Mouse (Mus musculus) midbrain, embryonic 11.5 days (tissue): ENCODE measurements around the gene St6gal1. TPM values are rescaled to one million over a fixed set of nuclear protein-coding genes. Genes with fewer than 3 reads are reported as not detected.

Experiments
- ATAC-seq: fragments of 200-750 bp; cut with Nextera tagmentation; 2 replicates; pipeline ENCODE4 v1.8.0; 2017; ENCODE audit warnings: moderate TSS enrichment, moderate library complexity; ENCODE audit not compliant: low FRiP score
- DNase-seq: peaks from one replicate; pipeline ENCODE4 v3.0.0; 2015; ENCODE audit warnings: low spot score; ENCODE audit errors: missing footprints
- H3K27ac ChIP-seq: fragments of 300-500 bp; sonication (generic); 2 replicates; pipeline ENCODE4 v1.5.1; 2014; ENCODE audit warnings: low read depth, low read length
- H3K27me3 ChIP-seq: fragments of 300-500 bp; sonication (generic); 2 replicates; pipeline ENCODE4 v1.6.1; 2014; ENCODE audit warnings: mild to moderate bottlenecking, low read length, moderate library complexity, mixed read lengths; ENCODE audit not compliant: control insufficient read depth, insufficient read depth
- H3K36me3 ChIP-seq: fragments of 300-500 bp; sonication (generic); 2 replicates; pipeline ENCODE4 v1.6.1; 2014; ENCODE audit warnings: mild to moderate bottlenecking, low read length, moderate library complexity, mixed read lengths; ENCODE audit not compliant: control insufficient read depth, insufficient read depth
- H3K4me1 ChIP-seq: fragments of 300-500 bp; sonication (generic); 2 replicates; pipeline ENCODE4 v1.6.1; 2014; ENCODE audit warnings: low read length; ENCODE audit not compliant: control insufficient read depth, insufficient read depth
- H3K4me2 ChIP-seq: fragments of 300-500 bp; sonication (generic); 2 replicates; pipeline ENCODE4 v1.6.1; 2014; ENCODE audit warnings: mild to moderate bottlenecking, moderate library complexity
- H3K4me3 ChIP-seq: fragments of 300-500 bp; sonication (generic); 2 replicates; pipeline ENCODE4 v1.5.1; 2014; ENCODE audit warnings: low read depth, low read length
- H3K9ac ChIP-seq: fragments of 300-500 bp; sonication (generic); 2 replicates; pipeline ENCODE4 v1.6.1; 2014; ENCODE audit warnings: low read length
- H3K9me3 ChIP-seq: fragments of 300-500 bp; sonication (generic); 2 replicates; pipeline ENCODE4 v1.6.1; 2016; ENCODE audit warnings: low read length; ENCODE audit not compliant: control insufficient read depth
- WGBS: fragments of 180-500 bp; shearing (Covaris S2); extraction: QIAGEN DNeasy Blood & Tissue Kit; methylation state at CpG from one replicate; pipeline ENCODE4 v1.1.7; 2014; 5-methylcytosine and 5-hydroxymethylcytosine counted together
- polyA plus RNA-seq: library from polyadenylated mRNA; unstranded; fragments of >200 nt; fragmentation: Nextera tagmentation; extraction: Ambion mirVana; gene quantifications from 2 replicates; pipeline ENCODE4 v1.2.1, GENCODE M21; 2014

The St6gal1 gene
- polyA plus RNA-seq, 1 experiment from 2014 or later: 31.8 TPM

GRCm38 (mm10) chr16:23239583-23239982 is 15.0 kb downstream of the St6gal1 start:
- no peak overlapping the region for H3K9ac ChIP-seq
- WGBS: 83% methylated on average over 6 of the region's 6 CpGs

GRCm38 (mm10) chr16:23240049-23240949 is 15.8 kb downstream of the St6gal1 start:
- WGBS: 68% methylated on average over 13 of the region's 13 CpGs
- no peak overlapping the region for H3K4me2 ChIP-seq
- H3K36me3 ChIP-seq: no peaks in the 10 kb centered on the region
- H3K9me3 ChIP-seq: no peaks in the 10 kb centered on the region
- H3K4me3 ChIP-seq: no peak overlapping the region
- ATAC-seq (0 out of 2 replicates have a peak, but pooled peaks have one; percentile 27), DNase-seq (no peak)
- H3K27me3 ChIP-seq: no peaks in the 10 kb centered on the region
- no peak overlapping the region for H3K9ac ChIP-seq
- no peaks in the 10 kb centered on the region for H3K4me1 ChIP-seq
- no peak overlapping the region for H3K27ac ChIP-seq

More at GRCm38 (mm10) chr16:23239583-23239982, 15.0 kb downstream of the St6gal1 start:
- Histone ChIP-seq H3K4me3 (no peak overlapping the region), H3K4me2 (no peak overlapping the region), H3K27ac (no peak overlapping the region), H3K4me1 (no peaks in the 10 kb centered on the region), H3K9me3 (no peaks in the 10 kb centered on the region), H3K27me3 (no peaks in the 10 kb centered on the region), H3K36me3 (no peaks in the 10 kb centered on the region)
- DNase-seq (no peak), ATAC-seq (no peak)

GRCm38 (mm10) chr16:23240950-23241259 is 16.4 kb downstream of the St6gal1 start:
- no peaks in the 10 kb centered on the region for H3K9me3 ChIP-seq
- no peaks in the 10 kb centered on the region for H3K27me3 ChIP-seq
- H3K9ac ChIP-seq: no peak overlapping the region
- no peaks in the 10 kb centered on the region for H3K4me1 ChIP-seq
- ATAC-seq (no peak), DNase-seq (no peak)
- 82% methylated on average over 5 of the region's 5 CpGs for WGBS
- no peaks in the 10 kb centered on the region for H3K36me3 ChIP-seq
- H3K4me2 ChIP-seq: no peak overlapping the region
- H3K4me3 ChIP-seq: no peak overlapping the region
- H3K27ac ChIP-seq: no peak overlapping the region

- no peaks in the 10 kb centered on the region for H3K4me1 ChIP-seq
- H3K36me3 ChIP-seq: no peaks in the 10 kb centered on the region
- no peak overlapping the region for H3K4me3 ChIP-seq
- H3K9me3 ChIP-seq: no peaks in the 10 kb centered on the region
- no peaks in the 10 kb centered on the region for H3K27me3 ChIP-seq
- 77% methylated on average over 5 of the region's 5 CpGs for WGBS
- H3K27ac ChIP-seq: no peak overlapping the region
- H3K4me2 ChIP-seq: no peak overlapping the region
- DNase-seq (no peak), ATAC-seq (no peak)
- no peak overlapping the region for H3K9ac ChIP-seq
Observed at GRCm38 (mm10) chr16:23243726-23244425, 19.3 kb downstream of the St6gal1 start.

- no peak overlapping the region for H3K9ac ChIP-seq
- peaks cover 4% of the 10 kb centered on the region; the same call in 1 of the 2 replicates for H3K4me1 ChIP-seq
- no peak overlapping the region for H3K27ac ChIP-seq
- no peaks in the 10 kb centered on the region for H3K36me3 ChIP-seq
- H3K27me3 ChIP-seq: no peaks in the 10 kb centered on the region
- no peak for ATAC-seq
- no peaks in the 10 kb centered on the region for H3K9me3 ChIP-seq
- H3K4me3 ChIP-seq: no peak overlapping the region
- no peak for DNase-seq
- 94% methylated on average over 7 of the region's 7 CpGs for WGBS
- no peak overlapping the region for H3K4me2 ChIP-seq
Observed at GRCm38 (mm10) chr16:23244486-23244885, 19.9 kb downstream of the St6gal1 start.

DNA sequence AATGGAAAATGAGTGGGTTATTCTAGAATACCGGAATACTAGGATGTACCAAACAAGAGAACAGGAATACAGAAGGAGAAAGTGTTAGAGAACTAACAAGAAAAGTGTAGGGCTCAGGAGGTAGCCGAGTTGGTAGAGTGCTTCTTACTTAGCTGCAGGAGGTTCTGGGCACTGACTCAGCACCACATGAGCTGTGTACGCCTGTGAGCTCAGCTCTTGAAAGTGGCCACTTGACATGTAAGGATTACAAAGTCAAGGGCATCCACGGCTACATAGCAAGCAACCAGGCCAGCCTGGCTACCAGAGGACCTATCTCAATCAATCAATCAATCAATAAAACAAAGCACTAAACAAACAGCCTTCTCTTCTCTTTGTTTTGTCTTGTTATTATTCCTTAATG is 24.7 kb downstream of the St6gal1 start:
- no peak overlapping the region for H3K9ac ChIP-seq
- WGBS: 67% methylated on average over 4 of the region's 4 CpGs
- no peak overlapping the region for H3K4me3 ChIP-seq
- no peak overlapping the region for H3K27ac ChIP-seq
- no peak overlapping the region for H3K4me2 ChIP-seq
- ATAC-seq: no peak
- H3K36me3 ChIP-seq: no peaks in the 10 kb centered on the region
- DNase-seq: no peak
- peaks cover 22% of the 10 kb centered on the region for H3K4me1 ChIP-seq
- no peaks in the 10 kb centered on the region for H3K9me3 ChIP-seq
- H3K27me3 ChIP-seq: no peaks in the 10 kb centered on the region

GRCm38 (mm10) chr16:23249762-23250161 is 25.2 kb downstream of the St6gal1 start:
- peaks cover 22% of the 10 kb centered on the region for H3K4me1 ChIP-seq

DNA sequence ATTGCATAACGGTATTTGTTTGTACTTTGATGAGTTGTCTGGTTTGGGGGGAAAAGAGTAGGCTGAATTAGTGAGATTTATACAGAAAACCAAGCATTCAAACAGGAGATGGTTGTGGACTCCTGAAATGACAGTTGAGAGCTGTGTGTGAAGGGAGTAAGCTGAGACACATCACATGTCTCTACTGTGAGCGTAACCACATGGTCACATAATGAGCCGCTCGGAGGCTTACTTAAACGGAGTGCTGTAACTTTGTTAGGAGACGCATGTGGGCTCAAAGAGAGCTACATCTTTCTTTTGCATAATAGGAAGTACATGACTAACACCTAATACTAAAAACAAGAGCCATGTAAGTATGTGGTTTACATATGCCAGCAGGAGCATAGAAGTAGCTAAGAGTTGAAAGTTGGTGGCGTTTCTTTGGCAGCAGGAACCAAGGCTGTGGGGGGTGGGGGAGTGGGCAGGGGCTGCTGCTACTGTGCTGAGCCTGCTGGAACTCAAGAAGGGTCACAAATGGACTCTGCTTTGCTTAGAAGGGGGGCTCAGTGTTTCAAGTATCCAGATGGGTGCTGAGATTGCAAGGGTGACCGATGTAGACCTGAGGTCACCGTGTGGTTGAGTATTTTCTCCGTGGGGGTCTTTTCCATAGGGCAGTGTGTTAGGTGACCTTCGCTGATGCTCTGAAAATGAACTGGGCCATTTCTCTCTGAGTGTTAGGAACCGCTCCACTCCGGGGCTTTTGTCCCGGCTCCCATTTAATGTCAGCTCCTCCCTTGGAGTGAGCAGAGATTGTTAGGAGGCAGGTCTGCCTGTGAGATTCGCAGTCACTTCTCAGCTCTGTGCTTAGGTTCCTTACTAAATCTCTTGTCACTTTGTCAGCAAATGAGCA is 26.3 kb downstream of the St6gal1 start:
- WGBS: 47% methylated on average over 15 of the region's 15 CpGs
- no peak overlapping the region for H3K4me2 ChIP-seq
- no peaks in the 10 kb centered on the region for H3K36me3 ChIP-seq
- DNase-seq (no peak), ATAC-seq (peak; percentile 47)
- H3K27ac ChIP-seq: peak overlapping the region; percentile 52
- no peaks in the 10 kb centered on the region for H3K27me3 ChIP-seq
- H3K9me3 ChIP-seq: no peaks in the 10 kb centered on the region
- peak overlapping the region; percentile 34; the same call in 1 of the 2 replicates for H3K9ac ChIP-seq
- H3K4me3 ChIP-seq: no peak overlapping the region
- H3K4me1 ChIP-seq: peaks cover 22% of the 10 kb centered on the region

More at GRCm38 (mm10) chr16:23249762-23250161, 25.2 kb downstream of the St6gal1 start:
- DNase-seq (no peak), ATAC-seq (no peak)
- no peaks in the 10 kb centered on the region for H3K9me3 ChIP-seq
- H3K36me3 ChIP-seq: no peaks in the 10 kb centered on the region
- no peaks in the 10 kb centered on the region for H3K27me3 ChIP-seq
- H3K9ac ChIP-seq: no peak overlapping the region
- H3K27ac ChIP-seq: no peak overlapping the region
- H3K4me3 ChIP-seq: no peak overlapping the region
- 69% methylated on average over 6 of the region's 6 CpGs for WGBS
- no peak overlapping the region for H3K4me2 ChIP-seq
